Mouse (Mus musculus) heart, postnatal 4 days (tissue): ENCODE results near the gene Olfr1360. TPM values are rescaled to one million over a fixed set of nuclear protein-coding genes. Genes with fewer than 3 reads are reported as not detected.
"Not testable (repeated sequence)": the region's sequence is repeated elsewhere in the genome, so short reads cannot be mapped to it uniquely, and the experiment has no call there.

Source experiments
- DNase-seq: peaks from one replicate; pipeline ENCODE4 v3.0.0; 2021
- total RNA-seq, 2 experiments: library from RNA; stranded (reverse); gene quantifications; 2 replicates each; pipeline ENCODE4 v1.2.3; 2021

The Olfr1360 gene
- not detected for total RNA-seq

GRCm38 (mm10) chr13:21677305-21677704 lies at the start of gene Olfr1360:
TSS of gene Olfr1360 (minus strand) at chr13:21677405.
- DNase-seq = no peak

GRCm38 (mm10) chr13:21722993-21723836 lies 46.0 kb upstream of the Olfr1360 start:
- DNase-seq = no peak

GRCm38 (mm10) chr13:21722373-21722925 lies 45.2 kb upstream of the Olfr1360 start:
- no peak for DNase-seq

GRCm38 (mm10) chr13:21721757-21722372 lies 44.7 kb upstream of the Olfr1360 start, which contains the start of gene Hist1h2bm:
TSS of gene Hist1h2bm (plus strand) at chr13:21722044.
- DNase-seq = peak; percentile 53

- DNase-seq = not testable (repeated sequence)
Measured at GRCm38 (mm10) chr13:21721107-21721756, 44.0 kb upstream of the Olfr1360 start.

GRCm38 (mm10) chr13:21718381-21719080 lies 41.3 kb upstream of the Olfr1360 start:
- no peak for DNase-seq

GRCm38 (mm10) chr13:21717397-21718357 lies 40.5 kb upstream of the Olfr1360 start, which contains the start of gene Hist1h3h:
TSS of gene Hist1h3h (plus strand) at chr13:21717659.
- DNase-seq = peak; percentile 84

GRCm38 (mm10) chr13:21716540-21717391 lies 39.6 kb upstream of the Olfr1360 start:
- peak; percentile 12 for DNase-seq

- DNase-seq = peak; percentile 74
Measured at GRCm38 (mm10) chr13:21715864-21716539, 38.8 kb upstream of the Olfr1360 start, which contains the start of the genes Hist1h2bl and Hist1h2ai. TSS of gene Hist1h2bl (minus strand) at chr13:21716143. TSS of gene Hist1h2ai (plus strand) at chr13:21716422.

GRCm38 (mm10) chr13:21715131-21715863 lies 38.1 kb upstream of the Olfr1360 start:
- DNase-seq = no peak

- DNase-seq = peak; percentile 71
Measured at GRCm38 (mm10) chr13:21714725-21715124, 37.5 kb upstream of the Olfr1360 start.

- no peak for DNase-seq
Measured at GRCm38 (mm10) chr13:21711698-21712097, 34.5 kb upstream of the Olfr1360 start.

- DNase-seq = peak; percentile 84
Measured at GRCm38 (mm10) chr13:21710821-21711525, 33.8 kb upstream of the Olfr1360 start.

- DNase-seq = peak; percentile 92
Measured at GRCm38 (mm10) chr13:21710031-21710711, 33.0 kb upstream of the Olfr1360 start.

GRCm38 (mm10) chr13:21706669-21707068 lies 29.5 kb upstream of the Olfr1360 start:
- DNase-seq = no peak

- no peak for DNase-seq
Measured at GRCm38 (mm10) chr13:21697811-21698210, 20.6 kb upstream of the Olfr1360 start, which contains the start of gene Olfr1359. TSS of gene Olfr1359 (plus strand) at chr13:21698111.

- no peak for DNase-seq
Measured at GRCm38 (mm10) chr13:21663286-21663685, 13.9 kb downstream of the Olfr1360 start, which contains the start of gene Olfr1361. TSS of gene Olfr1361 (minus strand) at chr13:21663386.
